Mouse (Mus musculus): ENCODE measurements around the gene Zfp938.

Gene Zfp938

GRCm38 (mm10) chr10:82240742-82241400 lies at the start of gene Zfp938:
Gene Zfp938 (minus strand): TSS chr10:82241280.
- in situ Hi-C loops (cut with MseI, MboI) = no loop called here

GRCm38 (mm10) chr10:82257331-82257730 lies 16.3 kb upstream of the Zfp938 start:
- in situ Hi-C loops (cut with MseI, MboI) = no loop called here

GRCm38 (mm10) chr10:82245021-82245420 lies 3.9 kb upstream of the Zfp938 start:
- in situ Hi-C loops (cut with MseI, MboI) = no loop called here

DNA sequence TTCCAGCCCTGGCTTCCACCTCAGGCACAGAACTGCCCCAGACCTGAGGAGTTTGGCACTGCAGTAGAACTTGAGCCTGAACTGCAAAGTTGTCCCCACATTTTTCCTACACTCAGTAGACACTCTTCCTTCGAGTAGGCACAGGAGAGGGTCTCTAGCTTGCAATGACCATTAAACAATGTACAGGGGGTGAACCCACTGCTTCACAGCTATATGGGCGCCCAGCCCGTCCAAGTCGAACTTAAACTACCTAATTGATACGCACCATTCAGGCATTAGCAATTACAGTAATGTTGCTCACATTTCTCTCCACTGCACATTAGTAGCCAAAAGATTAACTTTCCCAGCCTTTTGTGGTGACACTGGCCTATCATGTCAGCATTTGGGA lies 315 bp upstream of the Zfp938 start:
- in situ Hi-C loops (cut with MseI, MboI) = no loop called here

- in situ Hi-C loops (cut with MseI, MboI) = loop anchor here (5.0 kb wide), 1 partner anchor 131 kb away; the partner anchor contains the start of gene Zfp873 (in 2 of the 2)
These were observed 62.6 kb downstream of the Zfp938 start for GRCm38 (mm10) chr10:82178257-82179064.
